Mouse (Mus musculus) thymus, adult 2 months (tissue): ENCODE measurements at regions not wholly inside any gene's neighbourhood (a gene's known extent, or its start where the extent isn't known, plus 50 kb on each side); places are given as distances from the start of the nearest gene placed in this dataset.

Experiments used
- CTCF ChIP-seq: fragments of 200-500 bp; IDR thresholded peaks from 2 replicates; pipeline ENCODE4 v1.5.1; 2012; ENCODE audit warnings: mild to moderate bottlenecking, control low read depth, low read length, moderate library complexity, borderline replicate concordance; ENCODE audit not compliant: control insufficient read depth, poor library complexity, insufficient read depth; ENCODE audit errors: extremely low read depth
- POLR2A ChIP-seq: fragments of 200-500 bp; IDR thresholded peaks from 2 replicates; pipeline ENCODE4 v1.6.1; 2012; ENCODE audit warnings: mild to moderate bottlenecking, low read length, control low read depth, moderate library complexity; ENCODE audit not compliant: control insufficient read depth, poor library complexity, insufficient read depth; ENCODE audit errors: extremely low read depth

DNA sequence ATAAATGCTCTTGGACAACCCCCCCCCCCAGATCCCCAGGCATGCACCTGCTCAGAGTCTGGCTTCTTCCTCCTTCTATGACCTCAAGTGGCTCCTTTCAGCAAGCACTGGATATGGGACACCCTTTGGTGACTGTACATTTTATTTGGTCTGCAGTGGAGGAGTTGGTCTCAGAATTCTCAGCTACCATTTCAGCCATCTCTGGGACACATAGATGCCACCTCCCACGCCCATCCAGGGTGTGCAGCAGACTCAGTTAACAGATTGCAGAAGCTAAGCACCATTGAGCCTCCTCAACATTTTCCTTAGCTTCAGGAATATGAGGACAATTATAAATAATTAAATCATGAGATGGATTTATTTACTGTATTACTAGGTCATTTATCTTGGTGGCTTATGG, 108.6 kb upstream of the Armc2 start:
- TF ChIP-seq CTCF: no peak
- TF ChIP-seq POLR2A: no peak
